Mouse (Mus musculus): ENCODE data around the gene Sp2.

GRCm38 (mm10) chr11:96976911-96977591 lies 5.7 kb downstream of the Sp2 start:
- TF ChIP-seq CTCF (IDR thresholded peaks at IDR 0.05; ENCODE audit: low read depth) (0 out of 2 replicates have a peak, but pooled peaks have one; percentile 0), EP300 (IDR thresholded peaks at IDR 0.05; ENCODE audit: low read depth) (no peak)
